Mouse (Mus musculus) adrenal gland, postnatal 14 days (tissue): Measurements from ENCODE around the gene Usp39. TPM values are rescaled to one million over a fixed set of nuclear protein-coding genes. Genes with fewer than 3 reads are reported as not detected.

Source experiments
- DNase-seq: peaks from one replicate; pipeline ENCODE4 v3.0.0; 2021; ENCODE audit warnings: mixed read lengths
- long read RNA-seq, 2 experiments: library from polyadenylated mRNA; stranded (forward); transcript quantifications; one replicate each; pipeline ENCODE4 v2.0.0; 2021
- total RNA-seq: library from RNA; stranded (reverse); gene quantifications from 2 replicates; pipeline ENCODE4 v1.2.3, GENCODE M21; 2021

Gene Usp39
- 29.1 and 32.7 TPM in 2 replicates for total RNA-seq
- long read RNA-seq, experiment 1, transcript Usp39-201 (13 exons, 2,244 nt): major isoform, 45 of 57 reads
- long read RNA-seq, experiment 1, partial matches to known transcripts: 1 of 57 reads
- long read RNA-seq, experiment 1, other reads (novel, unspliced or antisense): 11 of 57 reads
- long read RNA-seq, experiment 2, transcript Usp39-201 (13 exons, 2,244 nt): major isoform, 27 of 35 reads
- long read RNA-seq, experiment 2, partial matches to known transcripts: 2 of 35 reads
- long read RNA-seq, experiment 2, other reads (novel, unspliced or antisense): 6 of 35 reads

GRCm38 (mm10) chr6:72345074-72345567 lies at the start of gene Usp39:
Usp39 (minus strand) TSS chr6:72345184.
- DNase-seq: peak; percentile 96

DNA sequence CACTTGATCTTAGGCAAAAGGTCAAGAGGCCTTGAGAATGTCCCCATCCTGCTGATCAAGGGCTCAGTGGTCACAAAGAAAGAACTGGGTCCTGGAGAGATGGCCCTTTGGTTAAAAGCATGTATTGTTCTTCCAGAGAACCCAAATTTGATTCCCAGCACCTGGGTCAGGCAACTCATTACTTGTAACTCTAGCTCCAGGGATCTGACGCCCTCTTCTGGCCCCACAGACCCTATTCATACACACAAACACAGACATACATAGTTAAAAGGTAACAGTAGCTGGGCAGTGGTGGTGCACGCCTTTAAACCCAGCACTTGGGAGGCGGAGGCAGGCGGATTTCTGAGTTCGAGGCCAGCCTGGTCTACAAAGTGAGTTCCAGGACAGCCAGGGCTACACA lies 47.4 kb upstream of the Usp39 start:
- DNase-seq: no peak

DNA sequence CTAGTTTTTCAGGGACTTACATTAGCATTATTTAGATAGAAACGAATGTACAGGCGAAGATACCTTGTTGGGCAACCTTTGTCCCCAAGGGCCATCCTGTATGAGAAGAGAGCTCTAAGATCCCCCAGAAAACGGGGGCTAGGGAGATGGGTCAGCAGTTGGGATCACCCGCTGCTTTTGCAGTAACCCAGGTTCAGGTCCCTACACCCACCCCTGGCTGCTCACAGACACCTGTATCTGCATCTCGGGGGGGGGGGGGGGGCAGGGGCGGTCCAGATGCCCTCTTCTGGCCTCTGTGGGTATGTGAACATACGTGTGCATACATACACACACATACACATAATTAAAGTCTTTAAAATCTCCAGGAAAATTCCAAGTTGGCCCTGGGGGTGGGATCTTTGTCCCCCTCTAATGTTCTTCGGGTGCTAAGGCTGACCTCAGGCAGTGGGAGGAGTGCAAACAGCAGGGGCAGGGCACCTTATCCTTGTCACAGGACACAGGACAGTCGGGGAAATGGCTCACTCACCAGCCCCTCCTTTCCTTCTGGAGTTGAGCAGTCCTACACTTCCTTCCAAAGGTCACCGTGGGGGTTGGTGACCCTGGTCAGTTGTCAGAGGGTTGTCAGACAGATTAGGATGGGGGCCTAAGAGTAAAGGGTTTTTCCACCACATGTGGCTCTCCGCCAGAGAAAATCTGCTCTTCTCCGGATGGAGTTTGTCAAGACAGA lies 46.0 kb upstream of the Usp39 start:
- DNase-seq: peak; percentile 84

DNA sequence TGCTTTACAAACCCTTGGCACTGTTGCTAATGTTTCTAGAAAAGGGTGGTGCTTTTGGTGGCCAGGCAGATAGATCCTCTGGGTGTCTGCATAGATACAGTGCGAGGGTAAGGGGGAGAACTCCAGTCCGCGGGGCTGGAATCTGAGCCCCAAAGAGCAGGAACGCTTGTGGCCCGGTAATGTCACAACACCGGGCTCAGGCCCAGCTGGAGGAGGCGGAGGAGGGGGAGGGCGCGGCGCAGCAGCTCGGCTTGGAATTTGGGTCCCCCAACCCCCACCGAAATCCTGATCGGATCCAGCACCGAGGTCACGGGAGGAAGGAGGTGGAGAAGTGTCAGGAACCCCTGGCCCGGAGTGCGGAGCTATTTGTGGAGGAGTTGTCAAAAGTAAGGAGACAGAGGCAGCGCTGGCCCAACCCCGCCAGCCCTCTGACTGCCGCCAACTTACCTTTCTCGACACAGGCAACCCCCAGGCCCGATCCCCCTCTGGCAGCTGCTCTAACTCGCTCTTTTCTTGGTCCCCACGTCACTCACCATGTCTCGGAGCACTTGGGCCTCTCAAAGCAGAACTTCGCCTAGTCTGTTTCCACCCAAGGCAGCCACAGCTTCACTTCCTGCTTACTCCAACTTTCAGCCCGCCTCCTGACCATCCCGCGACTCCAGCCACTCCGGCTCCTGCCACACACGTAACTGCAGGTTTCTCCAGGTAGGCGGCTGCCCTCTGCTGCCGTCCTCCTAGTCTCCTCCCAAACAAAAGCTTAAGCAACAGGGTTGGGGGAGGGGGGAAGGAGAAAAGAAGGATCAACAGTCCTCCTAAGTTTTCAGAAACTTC lies 45.2 kb upstream of the Usp39 start, which contains the start of gene Vamp8:
Vamp8 (minus strand) TSS at position 763 of the 831 bp plus-strand sequence.
- DNase-seq: peak; percentile 93

GRCm38 (mm10) chr6:72389471-72389940 lies 44.5 kb upstream of the Usp39 start:
- peak; percentile 54 for DNase-seq

GRCm38 (mm10) chr6:72388791-72389329 lies 43.9 kb upstream of the Usp39 start:
- DNase-seq: no peak

- DNase-seq: no peak
Observed at GRCm38 (mm10) chr6:72388266-72388665, 43.3 kb upstream of the Usp39 start.

- no peak for DNase-seq
Observed at GRCm38 (mm10) chr6:72387816-72388215, 42.8 kb upstream of the Usp39 start.

- DNase-seq: no peak
Observed at GRCm38 (mm10) chr6:72386561-72386960, 41.6 kb upstream of the Usp39 start.

- no peak for DNase-seq
Observed at GRCm38 (mm10) chr6:72385258-72385657, 40.3 kb upstream of the Usp39 start.

DNA sequence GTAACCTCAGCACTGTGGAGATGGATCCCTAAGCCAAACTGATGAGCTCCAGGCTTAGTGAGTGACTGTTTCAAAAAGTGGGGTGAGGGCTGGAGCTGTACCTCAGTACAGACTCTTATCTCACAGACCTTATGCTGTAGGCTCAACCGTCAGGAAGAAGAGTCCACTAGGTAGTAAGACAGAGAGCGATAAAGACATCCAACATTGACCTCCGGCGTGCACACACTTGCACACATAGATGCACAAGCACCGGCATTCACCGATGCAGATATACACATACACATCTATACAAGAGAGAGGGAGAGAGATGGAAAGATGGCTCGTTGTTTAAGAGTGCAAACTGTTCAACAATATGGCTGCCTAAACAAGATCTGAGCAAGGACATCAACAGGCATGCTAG lies 39.0 kb upstream of the Usp39 start:
- no peak for DNase-seq

DNA sequence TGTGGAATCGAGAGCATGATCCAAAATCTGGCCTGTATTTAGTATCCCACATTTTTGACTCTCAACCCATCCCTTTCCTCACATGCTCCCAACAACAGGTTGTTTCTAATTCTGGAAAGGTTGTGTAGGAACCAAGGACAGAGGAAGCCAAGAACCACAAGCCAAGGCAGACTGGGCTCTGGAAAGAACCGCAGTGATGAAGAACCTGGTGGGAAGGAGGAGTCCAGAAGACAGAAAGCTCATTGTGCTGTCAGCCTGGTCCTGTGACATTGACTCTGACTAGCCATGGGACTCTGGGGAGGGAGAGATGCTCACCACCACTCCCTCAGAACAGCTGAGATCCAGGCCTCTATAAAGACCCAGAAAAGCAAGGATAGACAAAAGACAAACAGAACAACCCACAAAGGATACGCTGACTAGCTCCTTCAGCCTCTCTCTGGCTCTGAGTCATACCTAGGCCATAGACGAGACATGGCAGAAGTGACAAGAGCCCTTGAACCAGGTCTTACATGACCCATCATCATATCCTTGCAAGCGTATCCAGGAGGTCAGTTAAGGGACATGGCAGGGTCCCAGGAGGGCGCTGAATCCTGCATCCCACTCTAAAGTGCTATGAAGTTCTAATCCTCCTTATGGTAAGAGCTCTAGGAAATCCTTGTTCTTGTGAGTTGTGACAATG lies 38.3 kb upstream of the Usp39 start:
- DNase-seq: no peak

DNA sequence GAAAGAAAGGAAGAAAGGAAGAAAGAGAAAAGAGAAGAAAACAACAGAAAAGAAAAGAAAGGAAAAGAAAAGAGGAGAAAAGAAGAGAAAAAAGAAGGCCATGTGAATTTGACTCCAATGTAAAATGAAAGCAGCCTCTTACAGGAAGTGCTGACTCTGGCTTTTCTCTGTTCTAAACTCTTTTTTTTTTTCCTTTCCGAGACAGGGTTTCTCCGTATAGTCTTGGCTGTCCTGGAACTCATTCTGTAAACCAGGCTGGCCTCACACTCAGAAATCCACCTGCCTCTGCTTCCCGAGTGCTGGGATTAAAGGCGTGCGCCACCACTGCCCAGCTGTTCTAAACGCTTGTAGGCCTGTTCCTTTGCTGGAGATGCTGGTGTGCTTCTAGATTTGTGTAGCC lies 37.5 kb upstream of the Usp39 start:
- no peak for DNase-seq

GRCm38 (mm10) chr6:72380131-72380770 lies 35.3 kb upstream of the Usp39 start, which contains the start of gene Vamp5:
Vamp5 (minus strand) TSS chr6:72380468.
- DNase-seq: peak; percentile 94

- DNase-seq: no peak
Observed at GRCm38 (mm10) chr6:72379377-72380130, 34.6 kb upstream of the Usp39 start.

DNA sequence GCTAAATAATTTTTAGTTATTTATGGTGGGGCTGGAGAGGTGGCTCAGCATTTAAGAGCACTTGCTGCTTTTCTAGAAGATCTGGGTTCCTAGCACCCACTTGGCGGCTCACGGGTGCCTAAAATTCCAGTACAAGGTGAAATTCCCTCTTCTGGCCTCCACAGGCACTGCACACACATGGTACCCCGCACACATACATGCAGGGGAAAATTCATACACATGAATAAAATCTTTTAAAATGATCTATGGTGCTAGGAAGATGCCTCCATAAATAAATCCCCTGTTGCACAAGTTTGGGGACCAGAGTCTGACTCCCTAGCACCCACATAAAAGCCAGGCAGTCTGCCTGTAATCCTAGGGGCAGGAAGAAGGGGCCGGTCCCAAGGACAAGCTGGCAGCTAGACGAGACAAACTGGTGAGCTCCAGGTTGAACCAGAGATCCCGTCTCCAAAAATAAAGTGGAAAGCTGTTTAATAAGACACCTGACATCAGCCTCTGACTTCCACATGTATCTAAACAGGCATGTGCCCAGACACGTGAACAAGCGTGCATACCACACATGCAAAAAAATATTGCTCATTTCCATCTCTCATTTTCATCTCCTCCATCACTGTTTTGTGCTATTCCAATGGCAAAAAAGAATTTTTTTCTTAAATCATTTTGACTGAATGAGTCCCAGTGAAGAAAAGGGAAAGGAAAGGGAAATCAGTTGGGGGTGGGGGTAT lies 33.7 kb upstream of the Usp39 start:
- no peak for DNase-seq

DNA sequence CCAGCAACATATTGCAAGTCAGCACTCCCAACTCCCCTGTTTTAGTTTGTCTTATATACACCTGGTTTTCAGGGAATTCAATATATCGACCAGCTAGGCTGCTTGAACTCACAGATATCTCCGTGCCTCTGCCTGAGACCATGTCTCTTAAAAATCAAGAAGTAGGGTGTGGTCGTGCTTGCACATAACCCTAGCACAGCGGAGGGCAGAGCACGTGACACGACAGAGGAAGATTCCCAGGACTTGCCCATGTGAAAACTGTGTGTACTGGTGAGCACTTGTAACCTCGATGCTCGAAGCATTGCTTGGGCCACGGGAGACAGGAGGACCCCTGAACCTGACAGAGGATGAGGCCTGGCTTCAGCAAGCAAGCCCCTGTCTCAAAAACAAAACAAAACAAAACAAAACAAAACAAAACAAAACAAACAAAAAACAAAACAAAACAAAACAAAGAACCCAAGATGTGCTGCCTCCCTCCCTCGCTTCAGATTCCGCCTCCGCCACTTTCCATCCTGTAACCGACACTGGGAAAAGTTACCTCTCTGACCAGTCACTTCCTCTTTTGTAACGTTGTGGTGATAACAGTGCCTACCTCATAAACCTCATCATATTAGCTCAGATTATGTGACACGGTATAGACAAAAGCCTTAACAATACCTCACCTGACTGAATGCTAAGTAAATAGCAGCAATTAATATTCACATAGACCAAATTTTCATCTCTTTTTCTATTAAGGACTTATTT lies 30.0 kb upstream of the Usp39 start:
- DNase-seq: no peak

DNA sequence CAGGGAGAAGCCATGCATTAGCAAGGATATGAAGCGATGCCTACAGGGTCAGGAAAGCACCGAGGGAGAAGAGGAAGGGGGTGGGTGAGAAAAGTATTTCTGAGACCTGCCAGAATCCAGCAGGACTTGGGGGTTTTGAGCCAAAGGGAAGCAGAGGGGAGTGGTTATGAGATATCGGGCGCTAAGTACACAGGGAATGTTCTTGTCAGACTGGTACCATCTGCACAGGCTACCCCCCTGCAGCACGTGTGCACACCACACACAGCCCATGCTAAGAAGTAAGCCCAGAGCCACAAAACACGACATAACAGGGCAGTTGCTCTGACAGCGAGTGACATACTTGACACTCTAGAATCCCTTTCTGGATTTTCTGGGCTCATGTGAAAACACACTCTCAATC lies 29.2 kb upstream of the Usp39 start:
- DNase-seq: no peak

- no peak for DNase-seq
Observed at GRCm38 (mm10) chr6:72373184-72373583, 28.2 kb upstream of the Usp39 start.
